Mouse (Mus musculus) neural tube, embryonic 13.5 days (tissue): ENCODE data around the gene Pga5. TPM values are rescaled to one million over a fixed set of nuclear protein-coding genes. Genes with fewer than 3 reads are reported as not detected.

Experiments used
- ATAC-seq: fragments of 200-750 bp; cut with Nextera tagmentation; 2 replicates; pipeline ENCODE4 v1.8.0; 2017; ENCODE audit warnings: low read depth, mild to moderate bottlenecking, moderate TSS enrichment, moderate library complexity
- H3K27ac ChIP-seq: fragments of 300-500 bp; sonication (generic); replicated peaks from 2 replicates; pipeline ENCODE4 v1.5.1; 2015; ENCODE audit warnings: moderate library complexity, mild to moderate bottlenecking, inconsistent platforms
- H3K27me3 ChIP-seq: fragments of 300-500 bp; sonication (generic); 2 replicates; pipeline ENCODE4 v1.6.1; 2015; ENCODE audit warnings: mild to moderate bottlenecking, inconsistent platforms
- H3K36me3 ChIP-seq: fragments of 300-500 bp; sonication (generic); 2 replicates; pipeline ENCODE4 v1.6.1; 2015; ENCODE audit warnings: mild to moderate bottlenecking, inconsistent platforms
- H3K4me1 ChIP-seq: fragments of 300-500 bp; sonication (generic); replicated peaks from 2 replicates; pipeline ENCODE4 v1.6.1; 2015; ENCODE audit warnings: inconsistent platforms
- H3K4me2 ChIP-seq: fragments of 300-500 bp; sonication (generic); 2 replicates; pipeline ENCODE4 v1.6.1; 2015; ENCODE audit warnings: inconsistent platforms, mild to moderate bottlenecking, moderate library complexity
- H3K4me3 ChIP-seq: fragments of 300-500 bp; sonication (generic); 2 replicates; pipeline ENCODE4 v1.5.1; 2015; ENCODE audit warnings: mild to moderate bottlenecking, inconsistent platforms
- H3K9ac ChIP-seq: fragments of 300-500 bp; sonication (generic); 2 replicates; pipeline ENCODE4 v1.6.1; 2015; ENCODE audit warnings: moderate library complexity, mild to moderate bottlenecking, inconsistent platforms
- H3K9me3 ChIP-seq: fragments of 300-500 bp; sonication (generic); 2 replicates; pipeline ENCODE4 v1.6.1; 2016; ENCODE audit warnings: inconsistent platforms
- WGBS: fragments of 180-500 bp; shearing (Covaris S2); methylation state at CpG from one replicate; pipeline ENCODE4 v1.1.7; 2015; 5-methylcytosine and 5-hydroxymethylcytosine counted together
- polyA plus RNA-seq: library from polyadenylated mRNA; unstranded; fragments of >200 nt; fragmentation: Nextera tagmentation; extraction: Ambion mirVana; gene quantifications from 2 replicates; pipeline ENCODE4 v1.2.1, GENCODE M21; 2015

The Pga5 gene
- polyA plus RNA-seq, 1 experiment from 2014 or later = not detected

DNA sequence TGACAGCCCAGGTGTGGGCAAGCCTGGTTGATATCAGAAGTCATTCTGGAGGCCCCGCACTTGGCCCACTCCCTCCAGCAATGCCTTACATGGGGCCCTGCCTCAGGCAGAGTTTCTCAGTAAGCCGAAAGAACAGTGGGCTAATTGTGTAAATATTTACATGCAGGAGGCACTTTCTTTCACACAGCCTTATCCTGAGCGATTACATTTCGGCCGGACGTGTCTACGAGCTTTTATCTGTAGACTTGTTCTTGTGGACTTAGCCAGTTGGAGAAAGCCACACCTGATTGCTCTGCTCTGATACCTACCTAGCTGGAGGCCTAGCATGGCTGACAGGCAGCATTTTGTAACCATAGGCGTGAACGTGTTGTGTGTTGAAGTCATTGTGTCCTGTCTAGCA lies 22.0 kb upstream of the Pga5 start:
- H3K36me3 ChIP-seq = no peaks in the 10 kb centered on the region
- H3K9me3 ChIP-seq = no peaks in the 10 kb centered on the region
- peaks cover 69% of the 10 kb centered on the region for H3K4me1 ChIP-seq
- H3K27me3 ChIP-seq = no peaks in the 10 kb centered on the region
- no peak overlapping the region for H3K9ac ChIP-seq
- WGBS = 71% methylated on average over 9 of the region's 9 CpGs
- no peak overlapping the region for H3K27ac ChIP-seq
- H3K4me3 ChIP-seq = no peak overlapping the region
- H3K4me2 ChIP-seq = no peak overlapping the region
- no peak for ATAC-seq

DNA sequence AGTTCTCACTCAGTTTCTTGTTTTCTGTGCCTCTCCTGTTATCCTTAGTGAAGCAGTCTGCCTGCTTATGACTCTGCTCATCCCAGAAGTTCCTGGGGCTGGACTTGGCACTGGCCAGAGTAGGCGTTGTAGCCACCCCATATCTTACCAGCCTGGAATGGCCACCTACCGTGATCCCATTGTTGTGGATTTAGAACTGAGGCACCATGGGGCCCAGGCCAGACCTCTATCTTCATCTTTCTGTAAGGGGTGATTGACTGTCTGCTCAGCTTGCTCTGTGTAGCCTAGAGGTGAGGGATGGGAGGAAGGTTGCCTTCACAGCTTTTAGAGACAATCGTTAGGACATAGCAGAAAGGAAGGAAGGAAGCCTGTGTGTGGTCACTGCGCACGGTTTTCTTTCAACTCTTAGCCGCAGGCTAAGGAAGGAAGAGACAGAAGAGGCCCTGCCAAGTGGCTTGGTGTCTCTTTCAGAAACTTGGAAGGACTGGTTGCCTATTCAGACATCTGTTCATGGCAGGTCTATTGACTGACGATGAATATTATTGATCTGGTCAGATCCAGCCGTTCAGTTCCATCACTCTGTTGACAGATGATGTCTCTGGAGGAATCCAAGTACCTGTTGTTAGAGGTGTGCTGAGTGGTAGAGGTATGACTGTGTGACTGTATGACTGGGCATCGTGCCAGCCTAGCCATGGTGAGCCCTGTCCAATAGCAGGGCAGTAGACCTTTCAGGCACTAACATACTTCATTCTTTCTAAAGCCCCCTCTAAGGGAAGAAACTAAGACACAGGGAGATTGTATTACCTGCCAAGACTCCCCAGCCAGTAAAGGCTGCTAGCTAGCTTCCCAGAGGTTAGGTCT lies 20.5 kb upstream of the Pga5 start:
- Histone ChIP-seq H3K27ac (no peak overlapping the region; the same call in 1 of the 2 replicates), H3K4me2 (no peak overlapping the region), H3K9ac (no peak overlapping the region), H3K36me3 (no peaks in the 10 kb centered on the region), H3K4me3 (no peak overlapping the region), H3K9me3 (no peaks in the 10 kb centered on the region), H3K4me1 (peaks cover 74% of the 10 kb centered on the region), H3K27me3 (no peaks in the 10 kb centered on the region)
- 69% methylated on average over 9 of the region's 9 CpGs for WGBS
- no peak for ATAC-seq

DNA sequence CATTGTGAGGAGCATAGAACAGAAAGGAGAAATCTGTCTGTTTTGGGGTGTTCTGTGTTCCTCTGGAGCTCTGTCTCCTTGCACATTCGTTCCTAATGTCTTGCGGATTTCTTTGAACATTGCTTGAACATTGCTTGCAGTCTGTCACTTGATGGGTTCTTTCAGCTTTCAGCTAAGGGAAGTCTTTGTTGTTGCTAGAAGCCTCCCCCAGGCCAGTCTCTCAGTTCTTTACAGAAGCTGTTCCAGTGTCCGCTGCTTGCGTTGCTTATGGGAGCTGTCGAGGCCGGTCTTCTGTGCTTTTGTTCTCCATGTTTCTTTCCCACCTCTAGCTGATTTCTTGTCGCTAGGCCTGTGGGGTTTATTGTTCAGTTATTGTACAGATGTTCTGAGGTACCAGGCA lies 17.9 kb upstream of the Pga5 start:
- Histone ChIP-seq H3K36me3 (no peaks in the 10 kb centered on the region), H3K9me3 (no peaks in the 10 kb centered on the region), H3K4me1 (peaks cover 78% of the 10 kb centered on the region), H3K4me2 (peak overlapping the region; percentile 21; the same call in 1 of the 2 replicates), H3K27me3 (no peaks in the 10 kb centered on the region), H3K9ac (peak overlapping the region; percentile 53), H3K4me3 (no peak overlapping the region), H3K27ac (peak overlapping the region; percentile 82)
- no peak for ATAC-seq
- 35% methylated on average over 7 of the region's 7 CpGs for WGBS

DNA sequence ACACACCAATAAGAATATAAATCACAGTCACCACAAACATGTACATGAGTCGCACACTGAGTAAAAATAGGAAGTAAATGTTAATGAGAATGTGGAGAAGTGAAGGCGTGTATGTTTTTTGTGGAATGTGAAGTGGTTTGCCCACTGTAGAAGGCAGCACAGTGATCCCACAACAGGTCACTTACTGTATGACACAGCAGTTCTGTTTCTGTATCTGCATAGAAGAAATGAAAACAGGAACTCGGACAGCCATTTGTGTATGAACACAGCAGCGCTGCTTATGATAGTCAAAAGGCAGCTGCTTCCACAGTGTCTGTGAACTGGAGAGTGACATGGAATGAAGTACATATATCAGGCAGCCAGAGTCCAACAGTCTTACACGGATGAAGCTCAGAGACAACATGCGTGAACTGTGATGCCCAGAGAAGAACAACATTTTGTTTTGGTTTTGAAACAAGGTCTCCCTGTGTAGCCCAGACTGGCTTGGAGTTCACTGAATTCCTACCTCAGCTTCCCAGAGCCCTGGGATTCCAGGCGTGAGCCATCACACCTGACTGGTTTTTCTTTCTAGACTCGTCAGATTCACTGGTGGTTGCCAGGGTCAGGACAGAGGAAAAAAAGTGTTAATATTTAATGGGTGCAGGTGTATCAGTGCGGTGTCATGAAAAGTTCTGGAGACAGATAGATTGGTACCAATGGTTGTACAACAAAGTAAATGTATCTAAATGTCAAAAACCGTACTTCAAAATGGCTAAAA lies 16.2 kb upstream of the Pga5 start:
- WGBS = 89% methylated on average over 10 of the region's 10 CpGs
- ATAC-seq = no peak
- H3K36me3 ChIP-seq = no peaks in the 10 kb centered on the region
- no peak overlapping the region for H3K4me3 ChIP-seq
- no peak overlapping the region for H3K9ac ChIP-seq
- no peaks in the 10 kb centered on the region for H3K9me3 ChIP-seq
- no peaks in the 10 kb centered on the region for H3K27me3 ChIP-seq
- no peak overlapping the region for H3K4me2 ChIP-seq
- H3K27ac ChIP-seq = 0 out of 2 replicates have a peak overlapping the region, but pooled peaks have one; percentile 33
- H3K4me1 ChIP-seq = peaks cover 80% of the 10 kb centered on the region

DNA sequence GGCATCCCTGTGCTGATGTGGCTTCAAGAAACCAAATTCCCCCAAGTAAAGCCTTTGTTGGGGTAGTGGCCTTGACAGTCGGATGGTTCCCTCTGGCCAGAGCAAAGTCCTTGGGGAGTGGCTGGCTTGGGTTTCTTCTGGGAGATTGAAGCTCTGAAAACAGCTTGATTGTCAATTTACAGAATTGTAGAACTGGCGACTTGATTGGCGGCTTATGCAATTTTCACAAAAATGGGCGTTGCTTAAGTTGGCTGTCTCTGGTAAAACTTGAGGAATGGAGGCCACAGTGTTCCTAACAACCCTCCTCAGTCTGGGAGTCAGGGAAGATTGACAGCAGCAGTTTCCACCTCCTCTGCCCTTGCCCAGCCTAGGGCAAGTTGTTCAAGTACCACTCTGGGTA lies 14.5 kb upstream of the Pga5 start:
- no peak for ATAC-seq
- 92% methylated on average over 4 of the region's 4 CpGs for WGBS

DNA sequence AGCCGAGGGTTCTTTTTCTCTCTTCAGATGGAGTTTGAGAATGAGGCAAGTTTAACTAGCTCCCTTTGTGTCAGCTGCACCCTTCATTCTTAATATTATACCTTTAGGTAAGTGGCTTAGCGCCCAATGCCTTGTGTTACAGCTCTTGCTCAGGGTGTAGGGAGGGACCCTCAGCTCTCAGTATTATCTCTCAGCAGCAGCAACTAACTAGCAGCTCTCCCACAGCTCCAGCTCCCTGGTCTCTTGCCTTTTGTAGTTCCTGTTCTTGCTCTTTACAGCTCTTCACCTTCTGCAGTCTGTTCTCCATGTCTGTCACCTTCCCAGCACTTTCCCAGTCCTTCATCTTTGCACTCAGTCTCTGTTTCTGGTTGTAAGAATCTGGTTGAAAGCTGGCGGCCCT lies 13.8 kb upstream of the Pga5 start:
- H3K27me3 ChIP-seq = no peaks in the 10 kb centered on the region
- 81% methylated on average over 3 of the region's 3 CpGs for WGBS
- H3K4me1 ChIP-seq = peaks cover 65% of the 10 kb centered on the region
- no peaks in the 10 kb centered on the region for H3K36me3 ChIP-seq
- H3K9me3 ChIP-seq = no peaks in the 10 kb centered on the region
- no peak overlapping the region for H3K4me2 ChIP-seq
- no peak for ATAC-seq
- no peak overlapping the region for H3K4me3 ChIP-seq
- H3K27ac ChIP-seq = no peak overlapping the region
- H3K9ac ChIP-seq = no peak overlapping the region

More for the DNA sequence above, 14.5 kb upstream of the Pga5 start:
- Histone ChIP-seq H3K4me2 (no peak overlapping the region), H3K27me3 (no peaks in the 10 kb centered on the region), H3K9me3 (no peaks in the 10 kb centered on the region), H3K36me3 (no peaks in the 10 kb centered on the region), H3K4me3 (no peak overlapping the region), H3K4me1 (peaks cover 71% of the 10 kb centered on the region), H3K9ac (no peak overlapping the region), H3K27ac (no peak overlapping the region)

DNA sequence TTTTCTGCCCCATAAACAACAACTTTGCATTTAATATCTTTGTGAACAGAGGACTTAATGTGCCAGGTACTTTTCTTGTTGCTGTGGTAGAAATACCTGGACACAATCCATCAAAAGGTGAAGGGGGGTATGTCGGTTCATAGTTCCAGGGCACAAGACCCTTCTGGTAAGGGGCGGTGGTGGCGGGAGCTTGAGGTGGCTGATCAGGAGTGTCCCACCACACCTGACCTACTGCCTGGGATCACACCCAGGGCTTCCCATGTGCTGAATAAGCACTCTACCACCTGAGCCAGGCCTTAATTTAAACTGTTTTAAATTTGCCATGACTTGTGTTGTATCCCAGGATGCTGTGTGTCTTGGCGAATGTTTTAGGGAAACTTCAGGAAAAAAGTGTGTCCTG lies 13.2 kb upstream of the Pga5 start:
- Histone ChIP-seq H3K36me3 (no peaks in the 10 kb centered on the region), H3K4me2 (peak overlapping the region; percentile 81), H3K9ac (0 out of 2 replicates have a peak overlapping the region, but pooled peaks have one; percentile 85), H3K4me3 (no peak overlapping the region), H3K27ac (no peak overlapping the region), H3K9me3 (no peaks in the 10 kb centered on the region), H3K27me3 (no peaks in the 10 kb centered on the region), H3K4me1 (peaks cover 60% of the 10 kb centered on the region)
- ATAC-seq = no peak
- WGBS = 96% methylated on average over 4 of the region's 4 CpGs

DNA sequence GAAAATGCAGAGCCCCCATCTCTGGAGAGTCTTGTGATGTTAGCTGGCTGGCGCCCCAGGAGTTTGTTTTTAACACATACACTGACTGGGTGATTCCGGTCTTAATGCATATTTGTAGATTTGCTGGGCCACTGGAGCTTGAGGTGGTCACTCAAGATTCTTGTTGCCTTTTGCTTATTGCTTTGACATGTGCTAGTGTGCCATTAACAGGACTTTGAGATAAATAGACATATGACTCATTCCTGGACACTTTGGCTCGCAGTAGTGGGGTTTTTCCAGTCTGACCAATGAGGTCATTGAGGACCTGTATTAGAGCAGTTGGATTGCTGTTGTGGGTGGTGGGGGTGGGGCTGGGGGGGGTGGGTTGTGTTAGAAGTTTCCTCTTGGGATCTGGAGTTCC lies 12.5 kb upstream of the Pga5 start:
- Histone ChIP-seq H3K27ac (peak overlapping the region; percentile 97), H3K9ac (peak overlapping the region; percentile 85), H3K9me3 (no peaks in the 10 kb centered on the region), H3K4me3 (peak overlapping the region; percentile 74), H3K4me1 (peaks cover 52% of the 10 kb centered on the region), H3K4me2 (peak overlapping the region; percentile 81), H3K27me3 (no peaks in the 10 kb centered on the region), H3K36me3 (no peaks in the 10 kb centered on the region)
- WGBS = 86% methylated on average over 3 of the region's 3 CpGs
- ATAC-seq = no peak

DNA sequence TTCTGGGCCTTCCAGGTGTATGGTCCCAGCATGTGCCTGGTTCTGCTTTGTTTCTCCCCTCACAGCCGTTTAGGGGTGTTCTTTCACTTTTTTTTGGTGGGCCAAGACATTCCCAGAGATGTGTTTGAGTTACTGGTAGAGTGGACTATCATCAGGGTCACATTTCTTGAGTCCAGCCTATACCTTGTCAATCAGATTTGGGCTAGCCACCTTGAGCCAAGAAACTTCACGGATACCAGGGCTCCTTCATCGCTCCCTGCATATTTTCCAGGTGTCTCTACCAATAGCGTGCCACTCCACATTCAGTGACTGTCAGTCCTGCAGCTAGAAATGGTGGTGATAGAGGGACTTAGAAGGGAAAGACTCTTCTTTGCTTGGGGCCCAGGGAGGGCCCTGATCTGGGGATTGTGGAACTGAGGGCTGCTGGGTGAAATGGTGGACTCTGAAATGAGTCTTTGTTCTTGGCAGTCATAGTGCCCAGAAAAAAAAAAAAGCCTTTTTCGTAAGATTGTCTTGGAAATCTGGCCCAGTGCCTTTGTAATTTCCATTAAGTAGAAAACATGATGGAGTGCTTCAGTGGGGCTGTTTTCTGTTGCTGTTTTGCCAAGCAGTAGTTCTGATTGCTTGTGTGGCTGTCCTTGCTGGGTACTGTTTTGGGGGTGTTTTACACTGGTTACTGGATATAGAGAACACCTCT lies 11.7 kb upstream of the Pga5 start:
- Histone ChIP-seq H3K4me2 (peak overlapping the region; percentile 81), H3K9ac (peak overlapping the region; percentile 85), H3K27me3 (no peaks in the 10 kb centered on the region), H3K36me3 (no peaks in the 10 kb centered on the region), H3K4me3 (peak overlapping the region; percentile 74), H3K4me1 (peaks cover 47% of the 10 kb centered on the region), H3K9me3 (no peaks in the 10 kb centered on the region), H3K27ac (peak overlapping the region; percentile 97)
- peak; percentile 3; the same call in 1 of the 2 replicates for ATAC-seq
- 52% methylated on average over 5 of the region's 5 CpGs for WGBS

DNA sequence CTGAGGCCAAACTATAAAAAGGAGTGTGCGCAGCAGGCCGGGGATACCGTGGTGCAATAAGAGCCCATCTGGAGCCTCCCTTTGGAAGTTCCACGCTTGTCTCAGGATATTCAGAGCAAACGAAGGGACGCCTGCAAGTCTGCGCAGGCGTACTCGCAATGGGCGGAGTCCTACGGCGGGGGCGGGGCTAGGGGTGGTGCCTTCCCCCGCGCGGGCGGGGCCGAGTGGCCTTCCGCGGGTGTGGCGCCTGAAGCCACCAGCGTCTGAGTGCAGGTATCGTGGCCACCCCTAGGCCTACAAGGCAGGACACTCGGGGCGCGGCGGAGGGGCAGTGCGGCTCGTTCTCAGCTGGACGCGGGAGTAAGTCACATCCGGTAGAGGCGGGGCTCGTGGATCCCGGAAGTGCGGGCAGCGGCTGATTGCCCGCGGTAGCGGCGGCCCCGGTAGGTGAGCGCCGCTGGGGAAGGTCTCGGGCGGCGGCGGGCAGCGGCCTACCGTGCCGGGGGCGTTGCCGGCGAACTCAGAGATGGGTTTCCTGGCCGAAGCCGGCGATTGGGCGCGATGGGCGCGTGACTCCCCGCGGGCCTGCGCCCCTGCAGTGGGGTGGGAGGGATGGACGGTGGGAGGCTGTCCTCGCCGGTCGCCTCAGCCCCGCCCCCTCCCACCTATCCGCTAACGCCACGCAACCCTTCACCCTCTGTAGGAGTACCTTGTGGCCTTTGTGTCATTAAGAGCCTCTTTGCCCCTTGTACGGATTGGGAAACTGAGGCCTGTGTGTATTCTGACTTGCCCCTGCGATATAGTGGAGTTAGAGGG lies 10.9 kb upstream of the Pga5 start, which contains the start of gene Vps37c:
TSS of gene Vps37c (plus strand) at position 199 of the 816 bp plus-strand sequence.
- no peaks in the 10 kb centered on the region for H3K27me3 ChIP-seq
- WGBS = under 1% methylated on average over 72 of the region's 74 CpGs
- peak within 1 kb of the TSS; percentile 97 for H3K27ac ChIP-seq
- peak within 1 kb of the TSS; percentile 74 for H3K4me3 ChIP-seq
- ATAC-seq = peak; percentile 94
- no peaks in the 10 kb centered on the region for H3K36me3 ChIP-seq
- H3K4me1 ChIP-seq = peaks cover 44% of the 10 kb centered on the region
- peak within 1 kb of the TSS; percentile 81 for H3K4me2 ChIP-seq
- no peaks in the 10 kb centered on the region for H3K9me3 ChIP-seq
- peak within 1 kb of the TSS; percentile 85 for H3K9ac ChIP-seq

DNA sequence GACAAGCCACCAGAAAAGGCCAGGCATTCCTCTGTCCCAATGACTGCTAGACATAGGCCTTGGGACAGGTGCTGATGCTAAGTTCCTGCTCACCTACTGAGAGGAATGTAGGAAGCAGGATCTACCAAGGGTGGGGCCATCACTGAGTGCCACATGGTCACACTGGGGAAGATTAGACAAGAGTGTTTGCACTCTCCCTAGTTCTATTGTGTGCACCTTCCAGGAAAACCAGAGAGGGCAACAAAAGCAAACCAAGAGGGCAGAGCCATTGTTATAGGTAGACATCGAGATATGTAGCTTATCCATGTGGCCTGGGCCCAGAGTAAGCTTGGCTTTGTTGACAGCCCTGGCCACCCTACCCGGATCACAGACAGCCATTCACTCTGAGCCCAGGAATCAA lies 7.9 kb upstream of the Pga5 start:
- Histone ChIP-seq H3K36me3 (no peaks in the 10 kb centered on the region), H3K9me3 (no peaks in the 10 kb centered on the region), H3K4me1 (peaks cover 25% of the 10 kb centered on the region), H3K4me2 (no peak overlapping the region), H3K4me3 (no peak overlapping the region), H3K27me3 (no peaks in the 10 kb centered on the region), H3K27ac (no peak overlapping the region), H3K9ac (no peak overlapping the region)
- WGBS = 86% methylated on average over 2 of the region's 2 CpGs
- no peak for ATAC-seq
